Mouse (Mus musculus) kidney, embryonic 15.5 days (tissue): Measurements from ENCODE around the gene Ube4a. TPM values are rescaled to one million over a fixed set of nuclear protein-coding genes. Genes with fewer than 3 reads are reported as not detected.
A peak's percentile ranks its signal among the peaks of the same experiment; 100 is the strongest.

Source experiments
- ATAC-seq: fragments of 200-750 bp; cut with Nextera tagmentation; replicated peaks from 2 replicates; pipeline ENCODE4 v1.8.0; 2017; ENCODE audit warnings: moderate TSS enrichment; ENCODE audit not compliant: low FRiP score
- H3K27ac ChIP-seq: fragments of 300-500 bp; sonication (generic); 2 replicates; pipeline ENCODE4 v1.5.1; 2015; ENCODE audit warnings: mild to moderate bottlenecking, inconsistent platforms
- H3K27me3 ChIP-seq: fragments of 300-500 bp; sonication (generic); 2 replicates; pipeline ENCODE4 v1.6.1; 2015; ENCODE audit warnings: inconsistent platforms
- H3K36me3 ChIP-seq: fragments of 300-500 bp; sonication (generic); 2 replicates; pipeline ENCODE4 v1.6.1; 2015; ENCODE audit warnings: inconsistent platforms
- H3K4me1 ChIP-seq: fragments of 300-500 bp; sonication (generic); 2 replicates; pipeline ENCODE4 v1.6.1; 2015; ENCODE audit warnings: inconsistent platforms
- H3K4me2 ChIP-seq: fragments of 300-500 bp; sonication (generic); 2 replicates; pipeline ENCODE4 v1.6.1; 2015; ENCODE audit warnings: moderate library complexity, mild to moderate bottlenecking, inconsistent platforms
- H3K4me3 ChIP-seq: fragments of 300-500 bp; sonication (generic); replicated peaks from 2 replicates; pipeline ENCODE4 v1.5.1; 2015; ENCODE audit warnings: mild to moderate bottlenecking, inconsistent platforms
- H3K9ac ChIP-seq: fragments of 300-500 bp; sonication (generic); 2 replicates; pipeline ENCODE4 v1.6.1; 2015; ENCODE audit warnings: mild to moderate bottlenecking, inconsistent platforms
- H3K9me3 ChIP-seq: fragments of 300-500 bp; sonication (generic); replicated peaks from 2 replicates; pipeline ENCODE4 v1.6.1; 2016; ENCODE audit warnings: inconsistent platforms
- WGBS: fragments of 180-500 bp; shearing (Covaris S2); methylation state at CpG from one replicate; pipeline ENCODE4 v1.1.7; 2015; ENCODE audit warnings: mixed read lengths; 5-methylcytosine and 5-hydroxymethylcytosine counted together
- polyA plus RNA-seq: library from polyadenylated mRNA; unstranded; fragments of >200 nt; fragmentation: Nextera tagmentation; extraction: Ambion mirVana; gene quantifications from 2 replicates; pipeline ENCODE4 v1.2.1, GENCODE M21; 2015

The Ube4a gene
- polyA plus RNA-seq, 1 experiment from 2014 or later: 23.7 TPM

GRCm38 (mm10) chr9:44875476-44875875, 89.9 kb downstream of the Ube4a start:
- Histone ChIP-seq H3K4me3 (no peak overlapping the region), H3K4me1 (peaks cover 71% of the 10 kb centered on the region)
- 47% methylated on average over 7 of the region's 7 CpGs for WGBS

GRCm38 (mm10) chr9:44874198-44874597, 91.2 kb downstream of the Ube4a start:
- 0 out of 2 replicates have a peak overlapping the region, but pooled peaks have one; percentile 10 for H3K27ac ChIP-seq
- H3K9ac ChIP-seq: no peak overlapping the region
- no peak overlapping the region for H3K4me3 ChIP-seq
- H3K9me3 ChIP-seq: no peaks in the 10 kb centered on the region
- H3K4me1 ChIP-seq: peaks cover 59% of the 10 kb centered on the region
- H3K36me3 ChIP-seq: peaks cover 18% of the 10 kb centered on the region; the same call in 1 of the 2 replicates
- H3K4me2 ChIP-seq: no peak overlapping the region
- no peak for ATAC-seq
- H3K27me3 ChIP-seq: no peaks in the 10 kb centered on the region

More at GRCm38 (mm10) chr9:44875476-44875875, 89.9 kb downstream of the Ube4a start:
- Histone ChIP-seq H3K27me3 (no peaks in the 10 kb centered on the region), H3K36me3 (peaks cover 16% of the 10 kb centered on the region; the same call in 1 of the 2 replicates), H3K9me3 (no peaks in the 10 kb centered on the region), H3K4me2 (no peak overlapping the region), H3K9ac (no peak overlapping the region), H3K27ac (no peak overlapping the region)
- no peak for ATAC-seq

GRCm38 (mm10) chr9:44873665-44874064, 91.7 kb downstream of the Ube4a start:
- Histone ChIP-seq H3K4me1 (peaks cover 55% of the 10 kb centered on the region), H3K27me3 (no peaks in the 10 kb centered on the region), H3K4me3 (no peak overlapping the region), H3K4me2 (no peak overlapping the region), H3K36me3 (peaks cover 18% of the 10 kb centered on the region; the same call in 1 of the 2 replicates), H3K27ac (0 out of 2 replicates have a peak overlapping the region, but pooled peaks have one; percentile 10), H3K9ac (no peak overlapping the region), H3K9me3 (no peaks in the 10 kb centered on the region)
- 42% methylated on average over 5 of the region's 5 CpGs for WGBS
- ATAC-seq: no peak

Other genes with a start within 250 kb of the Ube4a start
- 34.5 and 36.4 TPM in 2 replicates for gene Phldb1, start 230.4 kb downstream of the Ube4a start, polyA plus RNA-seq
- gene Arcn1, start 197.8 kb downstream of the Ube4a start, polyA plus RNA-seq: 201 and 202 TPM in 2 replicates
- gene Ift46, start 197.7 kb downstream of the Ube4a start, polyA plus RNA-seq: 99.3 and 105 TPM in 2 replicates
- gene Tmem25, start 166.3 kb downstream of the Ube4a start, polyA plus RNA-seq: 20.0 and 24.6 TPM in 2 replicates
- 87.3 and 99.8 TPM in 2 replicates for gene Ttc36, start 162.5 kb downstream of the Ube4a start, polyA plus RNA-seq
- gene Kmt2a, start 84.3 kb downstream of the Ube4a start, polyA plus RNA-seq: 14.6 and 16.3 TPM in 2 replicates
- gene Atp5l, start 44.9 kb downstream of the Ube4a start, polyA plus RNA-seq: 714 and 843 TPM in 2 replicates
- gene Cd3g, start 14.8 kb upstream of the Ube4a start, polyA plus RNA-seq: not detected in 2 replicates
- gene Cd3d, start 16.2 kb upstream of the Ube4a start, polyA plus RNA-seq: not detected in 2 replicates
- 0.28 TPM in 1 of 2 replicates, not detected in the other for gene Cd3e, start 44.0 kb upstream of the Ube4a start, polyA plus RNA-seq
- gene Mpzl2, start 74.2 kb upstream of the Ube4a start, polyA plus RNA-seq: 17.9 and 20.5 TPM in 2 replicates
- 2.7 and 3.0 TPM in 2 replicates for gene Mpzl3, start 89.6 kb upstream of the Ube4a start, polyA plus RNA-seq
- 0.19 and 0.42 TPM in 2 replicates for gene Jaml, start 113.6 kb upstream of the Ube4a start, polyA plus RNA-seq
- gene Scn2b, start 152.2 kb upstream of the Ube4a start, polyA plus RNA-seq: 4.6 and 5.4 TPM in 2 replicates
- gene Scn4b, start 172.8 kb upstream of the Ube4a start, polyA plus RNA-seq: 0.51 and 0.62 TPM in 2 replicates
- gene BC049352, start 216.4 kb upstream of the Ube4a start, polyA plus RNA-seq: not detected in 2 replicates
- gene Tmprss4, start 238.5 kb upstream of the Ube4a start, polyA plus RNA-seq: 0.27 and 1.4 TPM in 2 replicates